Mouse (Mus musculus): ENCODE data around the gene Glb1. TPM values are rescaled to one million over a fixed set of nuclear protein-coding genes. Genes with fewer than 3 reads are reported as not detected.
"Not testable (repeated sequence)": the region's sequence is repeated elsewhere in the genome, so short reads cannot be mapped to it uniquely, and the experiment has no call there.

Glb1 gene
- polyA plus RNA-seq, 2 experiments: 36.6 to 40.7 TPM

DNA sequence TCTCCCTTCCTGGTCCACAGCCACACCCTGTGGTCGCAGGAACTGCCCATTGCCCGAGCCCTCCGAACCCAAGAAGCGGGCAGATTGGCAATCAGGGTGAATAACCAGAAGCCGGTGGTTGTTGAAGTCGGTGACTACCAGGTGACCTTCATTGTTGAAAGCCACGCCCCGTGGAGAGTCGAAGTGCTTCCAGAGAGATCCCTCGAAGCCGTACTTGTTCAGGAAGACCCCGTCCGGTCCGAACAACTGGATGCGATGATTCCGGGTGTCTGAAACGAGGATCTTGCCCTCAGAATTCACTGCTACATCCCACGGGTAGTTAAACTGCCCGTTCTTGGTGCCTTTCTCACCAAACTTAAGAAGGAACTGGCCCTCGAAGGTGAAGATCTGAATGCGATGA lies 112.0 kb downstream of the Glb1 start:
- no peak for ATAC-seq (ENCODE audit: low FRiP score, low read depth)
- H3K9ac ChIP-seq (ENCODE audit: low read depth, low read length, severe bottlenecking): no peak overlapping the region
- no peak for DNase-seq (ENCODE audit: low spot score)
- H3K4me1 ChIP-seq (ENCODE audit: control insufficient read depth, insufficient read depth, low read length): no peaks in the 10 kb centered on the region
- H3K4me3 ChIP-seq (replicated peaks; ENCODE audit: low read length): no peak overlapping the region
- no peak overlapping the region for H3K27ac ChIP-seq (replicated peaks; ENCODE audit: low read depth, low read length)
- peaks cover 16% of the 10 kb centered on the region for H3K36me3 ChIP-seq (ENCODE audit: control insufficient read depth, insufficient read depth, low read length)
- 97% methylated on average over 21 of the region's 21 CpGs for WGBS
- H3K27me3 ChIP-seq (ENCODE audit: control insufficient read depth, insufficient read depth, low read length): no peaks in the 10 kb centered on the region
- H3K4me2 ChIP-seq (replicated peaks; ENCODE audit: low read depth, low read length, severe bottlenecking): no peak overlapping the region
- H3K9me3 ChIP-seq (ENCODE audit: control insufficient read depth, low read length): peaks cover 15% of the 10 kb centered on the region
- TF ChIP-seq POLR2A (IDR thresholded peaks at IDR 0.05; ENCODE audit: borderline replicate concordance, extremely low read depth, insufficient read depth, insufficient read length): no peak

DNA sequence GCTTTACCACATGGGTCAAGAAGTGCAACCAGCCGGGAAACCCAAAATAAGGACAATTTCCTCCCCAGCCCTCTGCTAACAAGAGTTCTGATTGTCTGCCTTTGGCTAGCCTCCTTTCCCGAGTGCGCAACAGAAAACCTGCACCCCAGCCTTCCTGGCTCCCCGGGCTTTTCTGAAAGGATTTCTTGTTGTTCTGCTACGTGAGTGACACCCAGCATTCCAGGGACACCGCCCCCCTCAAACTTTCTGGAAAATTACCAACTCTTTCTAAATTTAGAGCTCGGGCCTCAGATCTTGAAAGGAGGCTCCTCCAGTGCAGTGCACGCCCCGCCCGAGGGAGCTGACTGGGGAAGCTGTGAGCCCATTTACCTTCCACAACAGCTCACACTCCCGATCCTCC lies 114.5 kb downstream of the Glb1 start, which contains the start of gene C130032M10Rik:
TSS of gene C130032M10Rik (plus strand) at position 334 of the 400 bp plus-strand sequence.
- DNase-seq (ENCODE audit: low spot score) (no peak), ATAC-seq (ENCODE audit: low FRiP score, low read depth) (peak; percentile 23; the same call in 1 of the 2 replicates)
- no peaks in the 10 kb centered on the region for H3K27me3 ChIP-seq (ENCODE audit: control insufficient read depth, insufficient read depth, low read length)
- no peak within 1 kb of the TSS for H3K4me2 ChIP-seq (replicated peaks; ENCODE audit: low read depth, low read length, severe bottlenecking)
- 72% methylated on average over 11 of the region's 11 CpGs for WGBS
- TF ChIP-seq POLR2A (IDR thresholded peaks at IDR 0.05; ENCODE audit: borderline replicate concordance, extremely low read depth, insufficient read depth, insufficient read length): no peak
- peak within 1 kb of the TSS; percentile 41; the same call in 1 of the 2 replicates for H3K27ac ChIP-seq (replicated peaks; ENCODE audit: low read depth, low read length)
- peaks cover 15% of the 10 kb centered on the region for H3K9me3 ChIP-seq (ENCODE audit: control insufficient read depth, low read length)
- H3K4me3 ChIP-seq (replicated peaks; ENCODE audit: low read length): no peak within 1 kb of the TSS
- no peaks in the 10 kb centered on the region for H3K4me1 ChIP-seq (ENCODE audit: control insufficient read depth, insufficient read depth, low read length)
- no peak within 1 kb of the TSS for H3K9ac ChIP-seq (ENCODE audit: low read depth, low read length, severe bottlenecking)
- H3K36me3 ChIP-seq (ENCODE audit: control insufficient read depth, insufficient read depth, low read length): peaks cover 16% of the 10 kb centered on the region

DNA sequence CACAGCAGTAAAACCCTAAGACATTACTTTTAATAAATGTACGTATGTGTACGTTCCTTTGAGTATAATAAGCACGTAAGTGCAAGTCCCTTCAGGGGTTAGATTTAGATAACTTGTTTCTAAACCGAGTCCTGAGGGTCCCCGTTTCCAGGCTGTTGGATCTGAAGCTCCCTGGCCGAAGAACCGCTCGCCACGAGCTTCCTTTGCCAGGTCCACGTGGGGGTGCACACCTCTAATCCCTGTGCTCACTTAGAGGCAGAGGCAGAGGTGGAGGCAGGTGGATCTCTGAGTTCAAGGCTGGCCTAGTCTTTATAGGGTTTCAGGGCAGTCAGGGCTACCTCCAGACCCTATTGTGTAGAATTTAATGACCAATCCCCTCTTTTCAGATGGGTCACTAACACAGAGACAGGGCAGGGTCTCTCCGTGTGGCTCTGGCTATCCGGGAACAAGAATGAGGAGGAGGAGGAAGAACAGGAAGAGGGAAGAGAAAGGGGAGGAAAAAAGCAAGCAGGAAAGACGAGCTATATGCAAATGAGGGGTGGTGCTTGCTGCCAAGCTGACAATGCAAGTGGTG lies 117.1 kb downstream of the Glb1 start:
- WGBS: 79% methylated on average over 13 of the region's 13 CpGs
- DNase-seq (ENCODE audit: low spot score) (no peak), ATAC-seq (ENCODE audit: low FRiP score, low read depth) (no peak)
- no peak for TF ChIP-seq POLR2A (IDR thresholded peaks at IDR 0.05; ENCODE audit: borderline replicate concordance, extremely low read depth, insufficient read depth, insufficient read length)
- no peak overlapping the region for H3K9ac ChIP-seq (ENCODE audit: low read depth, low read length, severe bottlenecking)
- H3K9me3 ChIP-seq (ENCODE audit: control insufficient read depth, low read length): peaks cover 10% of the 10 kb centered on the region
- no peaks in the 10 kb centered on the region for H3K4me1 ChIP-seq (ENCODE audit: control insufficient read depth, insufficient read depth, low read length)
- H3K27me3 ChIP-seq (ENCODE audit: control insufficient read depth, insufficient read depth, low read length): no peaks in the 10 kb centered on the region
- H3K4me2 ChIP-seq (replicated peaks; ENCODE audit: low read depth, low read length, severe bottlenecking): no peak overlapping the region
- peaks cover 10% of the 10 kb centered on the region for H3K36me3 ChIP-seq (ENCODE audit: control insufficient read depth, insufficient read depth, low read length)
- H3K27ac ChIP-seq (replicated peaks; ENCODE audit: low read depth, low read length): no peak overlapping the region
- H3K4me3 ChIP-seq (replicated peaks; ENCODE audit: low read length): no peak overlapping the region

DNA sequence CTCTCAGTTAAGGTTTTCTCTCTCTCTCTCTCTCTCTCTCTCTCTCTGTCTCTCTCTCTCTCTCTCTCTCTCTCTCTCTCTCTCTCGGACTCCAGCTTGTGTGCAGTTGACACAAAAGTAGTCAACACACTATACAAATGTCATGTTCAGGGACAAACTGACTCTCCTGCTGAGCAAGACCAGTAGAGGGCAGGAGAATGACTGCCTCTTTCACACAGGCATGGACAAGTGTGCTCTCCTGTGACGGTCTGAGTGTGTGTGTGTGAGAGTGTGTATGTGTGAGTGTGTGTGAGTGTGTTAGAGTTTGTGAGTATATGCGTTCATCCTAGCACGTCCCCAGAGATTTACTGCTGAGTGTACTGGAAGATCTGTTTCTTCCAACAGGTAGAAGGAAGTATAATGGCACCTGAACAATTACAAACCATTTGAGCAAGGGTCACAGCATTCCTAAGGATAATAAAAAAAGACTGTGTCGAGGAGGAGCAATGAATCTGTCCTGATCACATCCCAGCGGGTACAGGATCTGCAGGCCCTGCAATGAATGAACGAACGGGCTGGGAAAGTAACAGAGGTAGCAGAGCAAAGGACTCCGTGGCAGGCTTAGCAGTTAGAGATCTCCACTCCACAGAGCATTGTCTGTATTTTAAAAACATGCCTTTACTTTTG lies 118.1 kb downstream of the Glb1 start:
- Histone ChIP-seq H3K4me3 (replicated peaks; ENCODE audit: low read length) (no peak overlapping the region), H3K9ac (ENCODE audit: low read depth, low read length, severe bottlenecking) (no peak overlapping the region), H3K36me3 (ENCODE audit: control insufficient read depth, insufficient read depth, low read length) (peaks cover under 1% of the 10 kb centered on the region; the same call in 1 of the 2 replicates), H3K27me3 (ENCODE audit: control insufficient read depth, insufficient read depth, low read length) (no peaks in the 10 kb centered on the region), H3K4me2 (replicated peaks; ENCODE audit: low read depth, low read length, severe bottlenecking) (no peak overlapping the region), H3K27ac (replicated peaks; ENCODE audit: low read depth, low read length) (no peak overlapping the region), H3K9me3 (ENCODE audit: control insufficient read depth, low read length) (peaks cover under 1% of the 10 kb centered on the region; the same call in 1 of the 2 replicates), H3K4me1 (ENCODE audit: control insufficient read depth, insufficient read depth, low read length) (no peaks in the 10 kb centered on the region)
- TF ChIP-seq POLR2A (IDR thresholded peaks at IDR 0.05; ENCODE audit: borderline replicate concordance, extremely low read depth, insufficient read depth, insufficient read length): no peak
- ATAC-seq (ENCODE audit: low FRiP score, low read depth) (no peak), DNase-seq (ENCODE audit: low spot score) (no peak)
- 62% methylated on average over 9 of the region's 9 CpGs for WGBS

DNA sequence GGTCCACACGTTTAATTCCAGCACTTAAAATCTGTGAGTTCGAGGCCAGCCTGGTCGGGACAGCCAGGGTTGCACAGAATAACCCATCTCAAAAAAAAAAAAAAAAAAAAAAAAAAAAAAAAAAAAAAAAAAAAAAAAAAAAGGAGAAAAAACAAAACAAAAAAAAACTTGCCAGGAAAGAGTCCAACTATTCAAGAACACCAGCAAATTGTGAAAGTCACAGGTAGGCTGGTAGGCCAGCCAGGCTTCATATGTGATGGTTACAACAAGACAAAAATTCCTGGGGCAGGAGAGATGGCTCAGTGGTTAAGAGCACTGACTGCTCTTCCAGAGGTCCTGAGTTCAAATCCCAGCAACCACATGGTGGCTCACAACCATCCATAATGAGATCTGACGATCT lies 119.7 kb downstream of the Glb1 start:
- H3K4me2 ChIP-seq (replicated peaks; ENCODE audit: low read depth, low read length, severe bottlenecking); H3K9me3 ChIP-seq (ENCODE audit: control insufficient read depth, low read length); H3K27ac ChIP-seq (replicated peaks; ENCODE audit: low read depth, low read length); DNase-seq (ENCODE audit: low spot score); H3K4me3 ChIP-seq (replicated peaks; ENCODE audit: low read length); H3K27me3 ChIP-seq (ENCODE audit: control insufficient read depth, insufficient read depth, low read length); H3K4me1 ChIP-seq (ENCODE audit: control insufficient read depth, insufficient read depth, low read length); H3K9ac ChIP-seq (ENCODE audit: low read depth, low read length, severe bottlenecking); H3K36me3 ChIP-seq (ENCODE audit: control insufficient read depth, insufficient read depth, low read length); ATAC-seq (ENCODE audit: low FRiP score, low read depth): not testable (repeated sequence)
- 73% methylated on average over 4 of the region's 4 CpGs for WGBS
